Mouse (Mus musculus) thymus, adult 2 months (tissue): Measurements from ENCODE around the gene Gm13030.

ENCODE experiments used
- CTCF ChIP-seq: fragments of 200-500 bp; IDR thresholded peaks from 2 replicates; pipeline ENCODE4 v1.5.1; 2012; ENCODE audit warnings: mild to moderate bottlenecking, control low read depth, low read length, moderate library complexity, borderline replicate concordance; ENCODE audit not compliant: control insufficient read depth, poor library complexity, insufficient read depth; ENCODE audit errors: extremely low read depth
- POLR2A ChIP-seq: fragments of 200-500 bp; IDR thresholded peaks from 2 replicates; pipeline ENCODE4 v1.6.1; 2012; ENCODE audit warnings: mild to moderate bottlenecking, low read length, control low read depth, moderate library complexity; ENCODE audit not compliant: control insufficient read depth, poor library complexity, insufficient read depth; ENCODE audit errors: extremely low read depth

DNA sequence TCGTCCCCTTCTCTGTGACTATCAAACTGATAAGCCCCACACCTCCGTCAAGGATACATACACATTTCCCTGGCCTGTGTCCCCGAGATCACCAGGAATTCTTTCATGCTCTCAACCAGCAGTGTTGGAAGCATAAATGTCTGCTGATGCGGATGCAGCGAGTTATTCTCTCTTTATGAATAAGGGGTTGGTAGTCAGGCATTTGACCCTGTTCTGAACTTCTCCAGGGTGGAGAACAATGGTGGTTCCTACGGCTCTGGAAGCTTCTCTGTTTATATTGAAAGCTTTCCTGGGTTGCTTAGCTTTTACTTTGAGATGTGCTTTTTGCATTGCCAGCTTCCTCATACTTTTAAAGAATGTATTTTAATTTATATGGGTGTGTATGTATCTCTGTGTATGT lies at the start of gene Gm13030:
- no peak for TF ChIP-seq POLR2A
- no peak for TF ChIP-seq CTCF
